Mouse (Mus musculus) lung, embryonic 14.5 days (tissue): ENCODE measurements around the gene Samd4. TPM values are rescaled to one million over a fixed set of nuclear protein-coding genes. Genes with fewer than 3 reads are reported as not detected.
"Not testable (repeated sequence)": the region's sequence is repeated elsewhere in the genome, so short reads cannot be mapped to it uniquely, and the experiment has no call there.

Experiments used
- ATAC-seq: fragments of 200-750 bp; cut with Nextera tagmentation; 2 replicates; pipeline ENCODE4 v1.8.0; 2017; ENCODE audit warnings: mild to moderate bottlenecking, moderate TSS enrichment, moderate library complexity; ENCODE audit not compliant: insufficient read depth
- DNase-seq: peaks from one replicate; pipeline ENCODE4 v3.0.0-alpha.2; 2015
- H3K27ac ChIP-seq: fragments of 300-500 bp; sonication (generic); 2 replicates; pipeline ENCODE4 v1.5.1; 2014; ENCODE audit warnings: low read depth, mild to moderate bottlenecking, moderate library complexity
- H3K27me3 ChIP-seq: fragments of 300-500 bp; sonication (generic); 2 replicates; pipeline ENCODE4 v1.6.1; 2014; ENCODE audit warnings: low read length, control low read depth; ENCODE audit not compliant: insufficient read depth
- H3K36me3 ChIP-seq: fragments of 300-500 bp; sonication (generic); 2 replicates; pipeline ENCODE4 v1.6.1; 2014; ENCODE audit warnings: control low read depth; ENCODE audit not compliant: insufficient read depth
- H3K4me1 ChIP-seq: fragments of 300-500 bp; sonication (generic); 2 replicates; pipeline ENCODE4 v1.6.1; 2014; ENCODE audit warnings: antibody characterized with exemption, control low read depth; ENCODE audit not compliant: insufficient read depth
- H3K4me2 ChIP-seq: fragments of 300-500 bp; sonication (generic); 2 replicates; pipeline ENCODE4 v1.6.1; 2014; ENCODE audit warnings: mild to moderate bottlenecking
- H3K4me3 ChIP-seq: fragments of 300-500 bp; sonication (generic); 2 replicates; pipeline ENCODE4 v1.5.1; 2014; ENCODE audit warnings: low read depth, low read length
- H3K9ac ChIP-seq: fragments of 300-500 bp; sonication (generic); 2 replicates; pipeline ENCODE4 v1.6.1; 2014
- H3K9me3 ChIP-seq: fragments of 300-500 bp; sonication (generic); 2 replicates; pipeline ENCODE4 v1.6.1; 2016; ENCODE audit warnings: low read depth, low read length, control low read depth
- CTCF ChIP-seq: IDR thresholded peaks from 2 replicates; pipeline ENCODE4 v1.5.1; 2016; ENCODE audit warnings: antibody characterized with exemption, low read depth
- WGBS: fragments of 180-500 bp; shearing (Covaris S2); extraction: QIAGEN DNeasy Blood & Tissue Kit; methylation state at CpG from one replicate; pipeline ENCODE4 v1.1.7; 2014; 5-methylcytosine and 5-hydroxymethylcytosine counted together
- polyA plus RNA-seq: library from polyadenylated mRNA; unstranded; fragments of >200 nt; fragmentation: Nextera tagmentation; extraction: Ambion mirVana; gene quantifications from 2 replicates; pipeline ENCODE4 v1.2.1, GENCODE M21; 2014

Samd4 gene
- polyA plus RNA-seq, 1 experiment from 2014 or later = 4.6 TPM

DNA sequence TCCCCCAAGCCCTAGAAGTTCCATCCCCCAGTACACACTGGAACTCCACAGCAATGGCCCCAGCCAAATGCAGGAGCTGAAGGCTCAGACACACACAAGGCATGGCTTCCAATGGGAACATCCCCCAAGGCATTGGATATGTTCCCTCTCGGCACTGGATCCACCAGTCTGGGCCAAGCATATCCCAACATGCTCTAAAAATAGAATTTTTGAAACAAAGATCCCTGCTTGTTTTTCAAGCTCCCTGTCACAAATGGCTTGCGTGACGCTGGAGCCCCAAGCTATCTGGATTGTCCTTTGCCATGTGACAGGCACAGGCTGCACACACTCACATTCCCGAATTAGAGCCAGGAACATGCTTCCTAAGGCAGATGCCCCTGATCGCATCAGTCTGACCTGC lies 213.7 kb downstream of the Samd4 start:
- 89% methylated on average over 5 of the region's 5 CpGs for WGBS
- ATAC-seq (no peak), DNase-seq (no peak)
- no peak for TF ChIP-seq CTCF
- Histone ChIP-seq H3K27me3 (no peaks in the 10 kb centered on the region), H3K9me3 (no peaks in the 10 kb centered on the region), H3K27ac (no peak overlapping the region), H3K4me1 (peaks cover 9% of the 10 kb centered on the region), H3K36me3 (peaks cover 6% of the 10 kb centered on the region; the same call in 1 of the 2 replicates), H3K4me2 (no peak overlapping the region), H3K4me3 (no peak overlapping the region), H3K9ac (no peak overlapping the region)

- Histone ChIP-seq H3K4me2 (0 out of 2 replicates have a peak overlapping the region, but pooled peaks have one; percentile 15), H3K4me3 (no peak overlapping the region), H3K36me3 (no peaks in the 10 kb centered on the region), H3K27me3 (no peaks in the 10 kb centered on the region), H3K9me3 (no peaks in the 10 kb centered on the region), H3K9ac (peak overlapping the region; percentile 2; the same call in 1 of the 2 replicates), H3K27ac (no peak overlapping the region), H3K4me1 (no peaks in the 10 kb centered on the region)
- 40% methylated on average over 19 of the region's 19 CpGs for WGBS
- no peak for TF ChIP-seq CTCF
- peak; percentile 18 for DNase-seq
- no peak for ATAC-seq
Observed at GRCm38 (mm10) chr14:47104246-47105173, 221.9 kb downstream of the Samd4 start.

DNA sequence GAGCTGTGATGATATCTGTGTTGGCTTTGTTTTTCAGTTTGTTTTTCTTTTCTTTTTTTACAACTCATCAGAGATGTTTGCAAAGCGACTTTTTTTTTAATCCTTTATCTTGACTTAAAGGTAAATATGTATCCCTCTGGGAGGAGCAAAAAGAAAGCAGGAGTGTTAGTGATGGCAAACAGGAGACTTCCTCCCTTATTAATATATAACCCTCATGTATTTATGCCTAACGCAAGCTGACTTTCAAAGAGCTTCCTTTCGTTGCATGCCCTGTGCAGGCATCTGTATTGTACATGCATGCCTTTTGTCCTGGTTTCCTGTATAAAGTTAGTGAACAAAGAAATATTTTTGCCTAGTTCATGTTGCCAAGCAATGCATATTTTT lies 222.5 kb downstream of the Samd4 start:
- Histone ChIP-seq H3K27ac (no peak overlapping the region), H3K9me3 (no peaks in the 10 kb centered on the region), H3K4me1 (no peaks in the 10 kb centered on the region), H3K4me2 (no peak overlapping the region), H3K36me3 (no peaks in the 10 kb centered on the region), H3K27me3 (no peaks in the 10 kb centered on the region), H3K9ac (no peak overlapping the region), H3K4me3 (no peak overlapping the region)
- ATAC-seq (no peak), DNase-seq (peak; percentile 9)
- WGBS = 55% methylated on average over 3 of the region's 3 CpGs
- TF ChIP-seq CTCF = no peak

DNA sequence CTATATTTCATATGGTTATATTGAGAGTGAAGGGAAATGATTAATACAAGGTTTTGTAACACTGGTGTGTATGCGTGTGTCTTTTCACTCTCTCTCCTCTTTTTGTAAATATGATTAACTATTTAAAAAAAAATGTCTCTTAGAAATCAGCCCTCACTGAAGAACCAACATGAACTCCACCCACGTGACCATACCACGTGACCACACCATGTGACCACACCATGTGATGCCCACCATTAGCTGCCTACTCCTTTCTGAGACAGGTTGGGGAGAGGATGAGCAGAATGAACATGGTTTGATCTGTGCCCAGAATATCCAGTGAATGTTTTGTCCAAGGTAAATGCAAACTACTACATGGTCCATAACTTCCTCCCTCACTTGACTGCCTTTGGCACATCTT lies 223.1 kb downstream of the Samd4 start:
- Histone ChIP-seq H3K27me3 (no peaks in the 10 kb centered on the region), H3K9ac (no peak overlapping the region), H3K4me2 (no peak overlapping the region), H3K4me1 (no peaks in the 10 kb centered on the region), H3K4me3 (no peak overlapping the region), H3K27ac (no peak overlapping the region), H3K9me3 (no peaks in the 10 kb centered on the region), H3K36me3 (no peaks in the 10 kb centered on the region)
- DNase-seq = no peak
- no peak for TF ChIP-seq CTCF
- no peak for ATAC-seq
- 90% methylated on average over 3 of the region's 3 CpGs for WGBS

- Histone ChIP-seq H3K9me3 (no peaks in the 10 kb centered on the region), H3K36me3 (no peaks in the 10 kb centered on the region), H3K9ac (no peak overlapping the region), H3K27me3 (no peaks in the 10 kb centered on the region), H3K4me1 (no peaks in the 10 kb centered on the region), H3K4me3 (no peak overlapping the region), H3K4me2 (no peak overlapping the region), H3K27ac (no peak overlapping the region)
- 75% methylated on average over 3 of the region's 3 CpGs for WGBS
- DNase-seq = no peak
- TF ChIP-seq CTCF = no peak
- ATAC-seq = no peak
Observed at GRCm38 (mm10) chr14:47107461-47107860, 224.8 kb downstream of the Samd4 start.

- H3K27ac ChIP-seq, H3K9me3 ChIP-seq, H3K36me3 ChIP-seq, H3K4me2 ChIP-seq, H3K27me3 ChIP-seq, H3K4me1 ChIP-seq, ATAC-seq, H3K4me3 ChIP-seq, DNase-seq, H3K9ac ChIP-seq: not testable (repeated sequence)
- WGBS = 86% methylated on average over 6 of the region's 7 CpGs
Observed at GRCm38 (mm10) chr14:47110391-47110790, 227.7 kb downstream of the Samd4 start.

GRCm38 (mm10) chr14:47111341-47111740 lies 228.7 kb downstream of the Samd4 start:
- H3K9ac ChIP-seq = no peak overlapping the region
- H3K27ac ChIP-seq = no peak overlapping the region
- no peak for ATAC-seq
- H3K27me3 ChIP-seq = no peaks in the 10 kb centered on the region
- no peak overlapping the region for H3K4me3 ChIP-seq
- 28% methylated on average over 9 of the region's 9 CpGs for WGBS
- DNase-seq = no peak
- no peak overlapping the region for H3K4me2 ChIP-seq
- no peak for TF ChIP-seq CTCF
- H3K36me3 ChIP-seq = no peaks in the 10 kb centered on the region
- H3K9me3 ChIP-seq = no peaks in the 10 kb centered on the region
- H3K4me1 ChIP-seq = no peaks in the 10 kb centered on the region
